Mouse (Mus musculus) mature B cell (primary cell): Measurements from ENCODE around the gene Olfr267.

Experiments
- in situ Hi-C: fragments of 300-500 bp; cut with MboI; formaldehyde crosslinking; loops from 2 replicates; pipeline ENCODE4 v1.14.3; 2019

Olfr267 gene

DNA sequence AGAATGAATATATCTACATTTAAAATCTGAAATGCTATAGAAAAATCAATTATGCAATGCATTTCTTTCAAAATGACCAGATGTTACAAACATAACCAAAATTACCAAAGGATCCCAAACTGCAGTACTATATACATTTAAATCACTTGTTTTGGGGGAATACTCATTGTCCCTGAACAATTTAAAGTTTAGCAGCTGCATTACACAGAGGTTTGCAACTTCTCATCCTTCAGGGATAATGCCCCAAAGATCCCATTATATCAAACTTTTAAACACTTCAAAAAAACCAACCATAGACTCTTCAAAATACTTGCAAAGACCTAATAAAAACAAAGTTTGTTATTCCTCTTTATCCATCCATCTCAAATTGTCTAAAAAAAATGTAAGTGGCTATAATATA, at the start of gene Olfr267:
Olfr267 (minus strand) TSS at position 101 of the 400 bp plus-strand sequence.
- in situ Hi-C loops, result no loop called here

DNA sequence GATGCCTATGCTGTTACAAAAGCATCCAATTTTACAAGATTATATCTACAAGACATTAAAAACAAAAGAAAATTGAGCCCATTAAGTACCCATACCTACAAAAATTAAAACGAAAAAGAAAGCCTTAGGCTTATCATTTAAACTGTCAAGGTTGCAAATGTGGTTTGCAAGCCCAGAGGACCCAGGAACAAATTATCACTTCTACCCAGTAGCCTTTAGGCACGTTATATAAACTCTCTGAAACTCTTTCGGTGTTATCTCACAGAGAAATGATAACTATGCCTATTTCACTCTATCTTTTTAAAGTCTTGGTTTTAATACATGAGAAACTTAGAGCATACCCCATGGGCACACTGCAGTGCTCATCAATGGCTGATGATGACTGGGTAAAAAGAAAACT, 45.4 kb upstream of the Olfr267 start:
- in situ Hi-C loops, result no loop called here

DNA sequence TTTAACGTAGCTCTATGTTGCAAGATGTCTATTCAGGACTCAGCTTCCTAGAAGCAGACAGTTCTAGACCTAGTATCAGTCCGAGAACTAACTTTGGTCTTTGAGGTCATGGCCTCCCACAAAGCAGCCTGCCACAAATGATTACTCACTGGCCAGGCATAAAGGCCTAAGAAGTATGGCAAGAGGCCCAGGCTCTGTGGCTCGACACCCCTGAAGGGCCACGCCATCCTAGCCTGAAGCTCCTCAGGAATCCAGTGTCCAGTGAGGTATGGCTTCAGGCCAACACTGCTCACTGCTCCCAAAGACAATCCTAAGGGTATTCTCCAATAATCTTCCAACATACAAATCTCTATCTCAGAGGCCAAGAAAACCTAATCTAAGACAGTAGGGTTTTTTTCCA, 38.4 kb upstream of the Olfr267 start:
- in situ Hi-C loops, result no loop called here

DNA sequence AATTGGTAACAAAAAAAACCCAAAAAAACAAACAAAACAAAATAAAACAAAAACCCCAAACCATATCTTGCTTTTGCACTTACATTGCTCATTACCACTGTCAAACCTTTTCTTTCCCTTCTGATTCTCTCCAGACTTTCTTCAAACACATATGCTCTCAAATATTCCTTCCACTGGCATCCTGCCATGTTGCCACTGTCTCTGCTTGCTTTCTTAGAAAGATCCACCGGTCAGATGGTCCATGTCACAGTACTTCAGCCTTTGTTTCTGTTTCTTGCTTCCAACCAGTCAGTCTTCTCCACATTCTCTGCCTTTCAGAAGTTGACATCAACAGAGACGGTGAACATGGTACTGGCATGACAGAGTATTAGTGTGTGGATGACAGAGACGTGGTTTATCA, 857 bp downstream of the Olfr267 start:
- in situ Hi-C loops, result no loop called here

GRCm38 (mm10) chr4:58763417-58763816, 24.1 kb downstream of the Olfr267 start:
- in situ Hi-C loops, result no loop called here

- in situ Hi-C loops, result no loop called here
Observed at GRCm38 (mm10) chr4:58749510-58749909, 38.0 kb downstream of the Olfr267 start.

GRCm38 (mm10) chr4:58749101-58749500, 38.4 kb downstream of the Olfr267 start:
- in situ Hi-C loops, result no loop called here

- in situ Hi-C loops, result no loop called here
Observed at GRCm38 (mm10) chr4:58745583-58746222, 41.8 kb downstream of the Olfr267 start.

GRCm38 (mm10) chr4:58736867-58737633, 50.5 kb downstream of the Olfr267 start:
- in situ Hi-C loops, result no loop called here
